Mouse (Mus musculus) adrenal gland, adult 10 weeks (tissue): Measurements from ENCODE around the gene Slc30a1. TPM values are rescaled to one million over a fixed set of nuclear protein-coding genes. Genes with fewer than 3 reads are reported as not detected.

Experiments
- polyA plus RNA-seq: library from polyadenylated mRNA; stranded (reverse); fragments of 350-450 nt; fragmentation: Illumina TruSeq; extraction: RNeasy Lipid Tissue Mini Kit (QIAGEN cat#74804); gene quantifications from one replicate; pipeline ENCODE4 v1.2.3, GENCODE M21; 2014; ENCODE audit warnings: low read depth, low replicate concordance

The Slc30a1 gene
- 23.5 TPM for polyA plus RNA-seq

GRCm38 (mm10) chr1:191906571-191907430 is at the start of gene Slc30a1:
Gene Slc30a1 (plus strand): TSS chr1:191906767.

Other genes with a start within 250 kb of the Slc30a1 start
- gene Lpgat1, start 188.9 kb upstream of the Slc30a1 start, polyA plus RNA-seq: 129 TPM
- gene Nek2, start 85.3 kb upstream of the Slc30a1 start, polyA plus RNA-seq: 2.4 TPM
- gene Rd3, start 70.6 kb downstream of the Slc30a1 start, polyA plus RNA-seq: not detected
- gene Traf5, start 185.8 kb downstream of the Slc30a1 start, polyA plus RNA-seq: 1.4 TPM
- gene Rcor3, start 231.3 kb downstream of the Slc30a1 start, polyA plus RNA-seq: 22.6 TPM